Comparison of ENCODE assay signal across 23 mouse cellular contexts in the genomic region with DNA sequence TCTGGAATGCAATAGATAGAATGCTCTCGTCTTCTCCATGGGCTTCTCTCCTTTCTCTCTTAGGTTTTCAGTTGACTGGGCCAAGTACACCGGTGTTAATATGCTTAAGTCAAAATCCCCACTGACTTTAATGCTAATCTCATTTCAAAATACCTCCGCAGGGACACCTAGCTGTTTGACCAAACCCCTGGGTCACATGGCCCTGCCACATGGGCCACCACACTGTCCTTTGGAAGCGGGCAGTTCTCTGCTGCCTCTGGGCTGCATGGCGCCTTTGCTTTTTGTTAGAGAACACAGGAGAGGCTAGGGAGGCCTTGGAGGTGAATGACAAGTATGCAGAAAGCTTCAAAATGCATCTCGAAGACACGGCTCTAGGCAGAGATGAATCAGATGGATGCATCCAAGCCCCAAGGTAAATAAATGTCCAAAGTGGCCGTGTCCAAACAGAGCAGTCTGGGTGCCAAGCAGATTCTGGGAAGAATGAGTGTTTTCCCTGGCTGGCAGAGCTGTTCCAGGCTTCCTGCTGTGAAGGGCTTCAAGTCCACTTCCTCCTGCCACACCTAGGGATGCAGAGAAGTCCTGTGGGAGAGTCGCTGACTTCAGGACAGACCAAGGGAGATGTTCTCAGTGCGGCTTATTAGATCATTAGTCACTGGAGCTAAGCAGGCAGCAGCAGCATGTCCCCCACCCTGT.
DNase-seq lines count a peak whose midpoint lies in the region; ATAC-seq and TF ChIP-seq lines count a peak whose summit lies in the region.
"Had no signal": no experiment of that assay in that cellular context is flagged by ENCODE, and none has a peak within 500 bp of the region (broad histone marks: within the 10 kb centered on the region; RNA-seq: fewer than 3 reads in every experiment).

No protein-coding gene starts in this region.

- H3K9me3 ChIP-seq in hindbrain, embryonic 10.5 days = peaks cover 6% of the 10 kb centered on the region; the same call in 1 of the 2 replicates
- H3K9me3 ChIP-seq in hindbrain, embryonic 14.5 days (ENCODE audit: control insufficient read depth, low read length) = peaks cover 8% of the 10 kb centered on the region
- H3K9me3 ChIP-seq in lung, postnatal 0 days (ENCODE audit: low read length) = no peaks in the 10 kb centered on the region
- H3K9me3 ChIP-seq: hindbrain, embryonic 15.5 days; intestine, embryonic 15.5 days had no signal

- 0 out of 2 replicates have a peak overlapping the region, but pooled peaks have one; percentile 29 for H3K27ac ChIP-seq in hindbrain, embryonic 10.5 days
- H3K27ac ChIP-seq in hindbrain, embryonic 14.5 days = no peak overlapping the region
- peak overlapping the region; percentile 43; the same call in 1 of the 2 replicates for H3K27ac ChIP-seq in lung, postnatal 0 days (ENCODE audit: low read length)
- H3K27ac ChIP-seq: hindbrain, embryonic 15.5 days; intestine, embryonic 15.5 days; macrophage; midbrain, embryonic 12.5 days; neural tube, embryonic 13.5 days had no signal

- ATAC-seq in hindbrain, embryonic 14.5 days (ENCODE audit: low FRiP score) = no peak
- 0 out of 2 replicates have a peak, but pooled peaks have one; percentile 16 for ATAC-seq in lung, postnatal 0 days
- ATAC-seq: CD4-positive, CD25-positive, alpha-beta regulatory T cell, adult 4 months; forebrain, postnatal 0 days; intestine, embryonic 15.5 days had no signal

- 78% methylated on average over 10 of the region's 10 CpGs for WGBS in hindbrain, embryonic 10.5 days
- WGBS in hindbrain, embryonic 14.5 days = 68% methylated on average over 10 of the region's 10 CpGs
- 57% methylated on average over 10 of the region's 10 CpGs for WGBS in lung, postnatal 0 days

- H3K4me1 ChIP-seq in hindbrain, embryonic 10.5 days (replicated peaks) = peaks cover 11% of the 10 kb centered on the region
- H3K4me1 ChIP-seq in hindbrain, embryonic 14.5 days (replicated peaks; ENCODE audit: control insufficient read depth, insufficient read depth, low read length) = no peaks in the 10 kb centered on the region
- H3K4me1 ChIP-seq in lung, postnatal 0 days (ENCODE audit: insufficient read depth, low read depth, low read length) = peaks cover 4% of the 10 kb centered on the region; the same call in 1 of the 2 replicates
- H3K4me1 ChIP-seq: hindbrain, embryonic 15.5 days; intestine, embryonic 15.5 days had no signal

- H3K9ac ChIP-seq in hindbrain, embryonic 14.5 days = no peak overlapping the region
- H3K9ac ChIP-seq in lung, postnatal 0 days (replicated peaks; ENCODE audit: low read depth) = no peak overlapping the region
- H3K9ac ChIP-seq: forebrain, postnatal 0 days; heart, embryonic 13.5 days; hindbrain, embryonic 15.5 days; intestine, embryonic 15.5 days; lung, embryonic 14.5 days; midbrain, embryonic 12.5 days; neural tube, embryonic 13.5 days had no signal

- TF ChIP-seq CTCF in lung, postnatal 0 days (IDR thresholded peaks at IDR 0.05) = no peak

- no peak for TF ChIP-seq EP300 in lung, postnatal 0 days (IDR thresholded peaks at IDR 0.05)

- no peak overlapping the region for H3K4me3 ChIP-seq in hindbrain, embryonic 10.5 days
- no peak overlapping the region for H3K4me3 ChIP-seq in hindbrain, embryonic 14.5 days (replicated peaks; ENCODE audit: low read length)
- H3K4me3 ChIP-seq in lung, postnatal 0 days (ENCODE audit: low read depth, low read length) = no peak overlapping the region
- H3K4me3 ChIP-seq: heart, embryonic 13.5 days; hindbrain, embryonic 15.5 days; intestine, embryonic 15.5 days; midbrain, embryonic 12.5 days; neural tube, embryonic 13.5 days had no signal

- H3K4me2 ChIP-seq in hindbrain, embryonic 14.5 days (replicated peaks) = no peak overlapping the region
- H3K4me2 ChIP-seq in lung, postnatal 0 days (replicated peaks; ENCODE audit: low read depth, low read length) = no peak overlapping the region
- H3K4me2 ChIP-seq: heart, embryonic 13.5 days; hindbrain, embryonic 15.5 days; intestine, embryonic 15.5 days; lung, embryonic 14.5 days; midbrain, embryonic 12.5 days; neural tube, embryonic 13.5 days had no signal

- H3K27me3 ChIP-seq in hindbrain, embryonic 10.5 days (ENCODE audit: insufficient read depth, poor library complexity, severe bottlenecking) = no peaks in the 10 kb centered on the region
- no peaks in the 10 kb centered on the region for H3K27me3 ChIP-seq in hindbrain, embryonic 14.5 days (ENCODE audit: control insufficient read depth, insufficient read depth, low read length)
- no peaks in the 10 kb centered on the region for H3K27me3 ChIP-seq in lung, postnatal 0 days (replicated peaks; ENCODE audit: insufficient read depth, low read length)
- H3K27me3 ChIP-seq: heart, embryonic 13.5 days; hindbrain, embryonic 15.5 days; intestine, embryonic 15.5 days; midbrain, embryonic 12.5 days; neural tube, embryonic 13.5 days had no signal

- H3K36me3 ChIP-seq in hindbrain, embryonic 10.5 days = no peaks in the 10 kb centered on the region
- H3K36me3 ChIP-seq in hindbrain, embryonic 14.5 days (replicated peaks; ENCODE audit: control insufficient read depth, insufficient read depth) = no peaks in the 10 kb centered on the region
- H3K36me3 ChIP-seq in lung, postnatal 0 days (ENCODE audit: insufficient read depth, low read length) = no peaks in the 10 kb centered on the region
- H3K36me3 ChIP-seq: heart, embryonic 13.5 days; hindbrain, embryonic 15.5 days; intestine, embryonic 15.5 days; midbrain, embryonic 12.5 days; neural tube, embryonic 13.5 days had no signal

- no peak for DNase-seq in hindbrain, embryonic 10.5 days (ENCODE audit: low spot score)
- no peak for DNase-seq in hindbrain, embryonic 14.5 days (ENCODE audit: low spot score)
- DNase-seq in lung, postnatal 0 days (ENCODE audit: low spot score) = peak; percentile 54
- no peak for DNase-seq in lung, postnatal 25 days (ENCODE audit: low spot score)
- DNase-seq in brain, adult 2 months (ENCODE audit: low read depth, low spot score) = peak; percentile 77
- peak; percentile 59 to 61 for DNase-seq in cerebellum, postnatal 25 days
- no peak for DNase-seq in B cell, adult 2 months
- no peak for DNase-seq in urinary bladder, postnatal 25 days (ENCODE audit: low spot score)
- DNase-seq: adrenal gland, postnatal 36 days; embryo, embryonic 11 days; forebrain, postnatal 0 days; heart, adult 11 months; kidney, postnatal 4 days; lung, embryonic 14.5 days; spleen, adult 18-20 months; thymus, postnatal 36 days had no signal

Comparison
In these comparisons a context has a peak if more than half of its experiments do, and no peak if none do; other contexts are left out.
1. DNase-seq: peak in lung, postnatal 0 days (single experiment), brain, adult 2 months (single experiment) and cerebellum, postnatal 25 days (2 of 2); none in hindbrain, embryonic 10.5 days (single experiment), hindbrain, embryonic 14.5 days (single experiment), lung, postnatal 25 days (single experiment), B cell, adult 2 months (0 of 2) and urinary bladder, postnatal 25 days (single experiment).